Comparison of ENCODE assay signal across 12 mouse cellular contexts in the genomic region with DNA sequence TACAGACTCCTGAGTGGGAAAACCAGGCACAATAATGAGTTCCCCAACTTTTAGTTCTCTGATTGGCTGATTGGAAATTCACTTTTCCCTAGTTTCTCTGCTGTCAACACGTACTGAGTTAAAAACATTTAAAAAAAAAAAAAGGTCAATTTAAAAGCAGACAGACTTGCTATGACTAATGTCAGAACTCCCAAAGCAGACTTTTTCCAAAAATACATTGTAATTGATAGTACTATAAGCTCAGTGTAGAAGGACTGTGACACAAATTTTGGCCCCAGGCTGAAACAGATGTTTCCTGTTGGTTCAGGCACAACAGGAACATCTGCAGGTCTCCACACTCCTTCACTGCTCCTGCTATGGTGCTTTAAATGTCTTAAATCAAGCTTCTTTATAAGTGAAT. TPM values are rescaled to one million over a fixed set of nuclear protein-coding genes. Genes with fewer than 3 reads are reported as not detected.
DNase-seq lines count a peak whose midpoint lies in the region; ATAC-seq and TF ChIP-seq lines count a peak whose summit lies in the region.
"Had no signal": no experiment of that assay in that cellular context is flagged by ENCODE, and none has a peak within 500 bp of the region (broad histone marks: within the 10 kb centered on the region; RNA-seq: fewer than 3 reads in every experiment).

No protein-coding gene starts in this region.

- no peaks in the 10 kb centered on the region for H3K36me3 ChIP-seq in kidney, embryonic 16.5 days (ENCODE audit: insufficient read depth, low read length)
- no peaks in the 10 kb centered on the region for H3K36me3 ChIP-seq in CH12.LX (replicated peaks in 1 of 2; ENCODE audit: control insufficient read depth in 1 of 2, insufficient read depth in 1 of 2, low read length in 1 of 2)
- no peaks in the 10 kb centered on the region for H3K36me3 ChIP-seq in embryonic facial prominence, embryonic 14.5 days (ENCODE audit: control insufficient read depth, insufficient read depth, low read length)
- H3K36me3 ChIP-seq in midbrain, embryonic 15.5 days (replicated peaks), result no peaks in the 10 kb centered on the region
- H3K36me3 ChIP-seq: embryonic facial prominence, embryonic 12.5 days; midbrain, embryonic 10.5 days; neural tube, embryonic 13.5 days; stomach, embryonic 15.5 days had no signal

- TF ChIP-seq CTCF in CH12.LX (conservative IDR thresholded peaks at IDR 0.05 in 1 of 2, IDR thresholded peaks at IDR 0.05 in 1 of 2; ENCODE audit: low read depth in 2 of 2, low read length in 2 of 2), result no peak

- H3K9me3 ChIP-seq in kidney, embryonic 16.5 days (ENCODE audit: low read length), result no peaks in the 10 kb centered on the region
- peaks cover 4% of the 10 kb centered on the region for H3K9me3 ChIP-seq in CH12.LX (replicated peaks; ENCODE audit: low read length)
- no peaks in the 10 kb centered on the region for H3K9me3 ChIP-seq in embryonic facial prominence, embryonic 14.5 days (ENCODE audit: control insufficient read depth, low read length)
- no peaks in the 10 kb centered on the region for H3K9me3 ChIP-seq in midbrain, embryonic 15.5 days
- H3K9me3 ChIP-seq: embryonic facial prominence, embryonic 12.5 days; midbrain, embryonic 10.5 days; neural tube, embryonic 13.5 days; stomach, embryonic 15.5 days had no signal

- peaks cover 5% of the 10 kb centered on the region for H3K4me1 ChIP-seq in kidney, embryonic 16.5 days (ENCODE audit: insufficient read depth, low read length)
- peaks cover 18 to 47% of the 10 kb centered on the region in 2 experiments; a peak in 3 of 4 replicates for H3K4me1 ChIP-seq in CH12.LX (ENCODE audit: control insufficient read depth in 1 of 2, insufficient read depth in 2 of 2)
- peaks cover 7% of the 10 kb centered on the region; the same call in 1 of the 2 replicates for H3K4me1 ChIP-seq in embryonic facial prominence, embryonic 14.5 days (ENCODE audit: control insufficient read depth, insufficient read depth, low read length)
- H3K4me1 ChIP-seq in midbrain, embryonic 15.5 days, result peaks cover 10% of the 10 kb centered on the region

- TF ChIP-seq POLR2A in CH12.LX (IDR thresholded peaks at IDR 0.05; ENCODE audit: low read depth, low read length), result no peak

- no peak overlapping the region for H3K4me2 ChIP-seq in kidney, embryonic 16.5 days (replicated peaks; ENCODE audit: low read depth, low read length)
- 0 out of 2 replicates have a peak overlapping the region, but pooled peaks have one; percentile 26 for H3K4me2 ChIP-seq in CH12.LX (ENCODE audit: insufficient read depth, low read depth, poor library complexity, severe bottlenecking)
- H3K4me2 ChIP-seq in embryonic facial prominence, embryonic 14.5 days (ENCODE audit: low read depth, low read length), result no peak overlapping the region
- no peak overlapping the region for H3K4me2 ChIP-seq in midbrain, embryonic 15.5 days
- H3K4me2 ChIP-seq: embryonic facial prominence, embryonic 12.5 days; neural tube, embryonic 13.5 days; stomach, embryonic 15.5 days had no signal

- no peak for TF ChIP-seq RAD21 in CH12.LX (IDR thresholded peaks at IDR 0.05; ENCODE audit: low read depth, low read length)

- no peak for ATAC-seq in kidney, embryonic 16.5 days (ENCODE audit: low FRiP score, low TSS enrichment)
- ATAC-seq in embryonic facial prominence, embryonic 14.5 days (ENCODE audit: low read depth), result no peak
- no peak for ATAC-seq in midbrain, embryonic 15.5 days (replicated peaks)

- no peaks in the 10 kb centered on the region for H3K27me3 ChIP-seq in kidney, embryonic 16.5 days (ENCODE audit: insufficient read depth, low read length)
- H3K27me3 ChIP-seq in CH12.LX (replicated peaks), result no peaks in the 10 kb centered on the region
- H3K27me3 ChIP-seq in embryonic facial prominence, embryonic 14.5 days (replicated peaks; ENCODE audit: control insufficient read depth, insufficient read depth, low read length), result no peaks in the 10 kb centered on the region
- H3K27me3 ChIP-seq in midbrain, embryonic 15.5 days (replicated peaks), result no peaks in the 10 kb centered on the region
- H3K27me3 ChIP-seq: embryonic facial prominence, embryonic 12.5 days; neural tube, embryonic 13.5 days; stomach, embryonic 15.5 days had no signal

- H3K79me2 ChIP-seq in CH12.LX (replicated peaks; ENCODE audit: control insufficient read depth, extremely low read depth, insufficient read depth, poor library complexity, severe bottlenecking), result peaks cover 6% of the 10 kb centered on the region

- H3K9ac ChIP-seq in kidney, embryonic 16.5 days (replicated peaks; ENCODE audit: low read length), result no peak overlapping the region
- H3K9ac ChIP-seq in CH12.LX (ENCODE audit: insufficient read depth, low read depth), result 0 out of 2 replicates have a peak overlapping the region, but pooled peaks have one; percentile 22
- H3K9ac ChIP-seq in embryonic facial prominence, embryonic 14.5 days (ENCODE audit: low read depth, low read length), result no peak overlapping the region
- no peak overlapping the region for H3K9ac ChIP-seq in midbrain, embryonic 15.5 days
- H3K9ac ChIP-seq: embryonic facial prominence, embryonic 12.5 days; liver, embryonic 14.5 days; neural tube, embryonic 13.5 days; stomach, embryonic 15.5 days had no signal

- no peak overlapping the region for H3K27ac ChIP-seq in kidney, embryonic 16.5 days (ENCODE audit: low read length)
- H3K27ac ChIP-seq in CH12.LX (ENCODE audit: insufficient read depth, low read depth), result peak overlapping the region; percentile 32
- H3K27ac ChIP-seq in embryonic facial prominence, embryonic 14.5 days (replicated peaks; ENCODE audit: low read depth, low read length), result peak overlapping the region; percentile 31; the same call in 1 of the 2 replicates
- H3K27ac ChIP-seq in midbrain, embryonic 15.5 days, result no peak overlapping the region
- H3K27ac ChIP-seq: embryonic facial prominence, embryonic 12.5 days; liver, embryonic 14.5 days; midbrain, embryonic 10.5 days; neural tube, embryonic 13.5 days had no signal

- no peak overlapping the region for H3K4me3 ChIP-seq in kidney, embryonic 16.5 days (ENCODE audit: low read length)
- no peak overlapping the region for H3K4me3 ChIP-seq in CH12.LX (replicated peaks in 1 of 3; ENCODE audit: low read depth in 2 of 3, low read length in 2 of 3, poor library complexity in 1 of 3)
- H3K4me3 ChIP-seq in embryonic facial prominence, embryonic 14.5 days (ENCODE audit: low read depth, low read length), result no peak overlapping the region
- no peak overlapping the region for H3K4me3 ChIP-seq in midbrain, embryonic 15.5 days
- H3K4me3 ChIP-seq: embryonic facial prominence, embryonic 12.5 days; midbrain, embryonic 10.5 days; neural tube, embryonic 13.5 days; stomach, embryonic 15.5 days had no signal

- 48% methylated on average over 1 of the region's 1 CpGs for WGBS in kidney, embryonic 16.5 days
- WGBS in embryonic facial prominence, embryonic 14.5 days, result 15% methylated on average over 1 of the region's 1 CpGs
- whole genome bisulfite sequencing in midbrain, embryonic 15.5 days, result 62% methylated on average over 1 of the region's 1 CpGs

- in situ Hi-C loops in CH12.LX (cut with MboI; ENCODE audit: low pct_ligation_motif_present, low pct_unique_long_range_greater_than_20kb, low sequenced_read_pairs), result no loop called here

- TF ChIP-seq EP300 in CH12.LX (IDR thresholded peaks at IDR 0.05; ENCODE audit: low read length), result peak; percentile 88

- dilution Hi-C loops in CH12.LX (cut with MboI; ENCODE audit: extremely low pct_ligation_motif_present, extremely low pct_unique_long_range_greater_than_20kb, low sequenced_read_pairs), result no loop called here

- peak; percentile 31 for DNase-seq in kidney, adult 9 months
- DNase-seq in CH12.LX (ENCODE audit: extremely low read depth) (peak; percentile 53), MN1 (ENCODE audit: low spot score) (no peak)
- peak; percentile 87 for DNase-seq in embryonic facial prominence, embryonic 14.5 days (ENCODE audit: low spot score)
- peak; percentile 60 for DNase-seq in kidney, postnatal 10 days

TF ChIP-seq in CH12.LX, 34 proteins besides CTCF, POLR2A, EP300 and RAD21:
- TF ChIP-seq SMC3 (IDR thresholded peaks at IDR 0.05; ENCODE audit: low read depth, low read length), result no peak
- no peak for TF ChIP-seq CHD2 (IDR thresholded peaks at IDR 0.05; ENCODE audit: low read length)
- TF ChIP-seq MYC (IDR thresholded peaks at IDR 0.05; ENCODE audit: low read depth, low read length), result peak; percentile 33; the same call in 1 of the 2 replicates
- peak; percentile 81 for TF ChIP-seq IRF4 (IDR thresholded peaks at IDR 0.05; ENCODE audit: low read depth, low read length)
- TF ChIP-seq BHLHE40 (IDR thresholded peaks at IDR 0.05; ENCODE audit: low read depth, low read length), result 0 out of 2 replicates have a peak, but pooled peaks have one; percentile 45
- TF ChIP-seq MEF2A (IDR thresholded peaks at IDR 0.05; ENCODE audit: borderline replicate concordance, low read depth, low read length), result peak; percentile 90
- TF ChIP-seq ZNF384 (IDR thresholded peaks at IDR 0.05; ENCODE audit: low read depth, low read length), result peak; percentile 92
- TF ChIP-seq SIN3A (IDR thresholded peaks at IDR 0.05; ENCODE audit: low read length), result peak; percentile 36; the same call in 1 of the 2 replicates
- peak; percentile 76 for TF ChIP-seq ETS1 (conservative IDR thresholded peaks at IDR 0.05; ENCODE audit: low read depth, low read length)
- peak; percentile 82 for TF ChIP-seq JUND (conservative IDR thresholded peaks at IDR 0.05; ENCODE audit: low read depth, low read length)
- TF ChIP-seq TCF12 (IDR thresholded peaks at IDR 0.05; ENCODE audit: low read depth, low read length), result peak; percentile 90
- no peak for TF ChIP-seq MXI1 (IDR thresholded peaks at IDR 0.05; ENCODE audit: low read depth, low read length)
- TF ChIP-seq MAX (IDR thresholded peaks at IDR 0.05; ENCODE audit: low read length), result 0 out of 2 replicates have a peak, but pooled peaks have one; percentile 20
- TF ChIP-seq ZKSCAN1 (IDR thresholded peaks at IDR 0.05; ENCODE audit: borderline replicate concordance, low read depth, low read length), result no peak

RNA-seq across cellular contexts. Expression of gene Elk4, which starts 3.6 kb away (rescaled TPM):
- 19.0 and 23.2 TPM in 2 replicates for polyA plus RNA-seq in kidney, embryonic 16.5 days (2015; fragmentation: Nextera tagmentation; extraction: Ambion mirVana)
- total RNA-seq in CH12.LX (2012; rRNA removed), result 18.9 and 21.0 TPM in 2 replicates
- 12.8 and 16.8 TPM in 2 replicates for total RNA-seq in CH12.LX (2014; rRNA removed)
- 16.1 and 17.4 TPM in 2 replicates for polyA plus RNA-seq in CH12.LX (2012; ENCODE audit: insufficient read length, low read depth)
- polyA plus RNA-seq in embryonic facial prominence, embryonic 14.5 days (2014; fragmentation: Nextera tagmentation; extraction: Ambion mirVana), result 27.6 and 39.0 TPM in 2 replicates
- polyA plus RNA-seq in midbrain, embryonic 15.5 days (2015; fragmentation: Nextera tagmentation; extraction: Ambion mirVana), result 12.7 and 13.1 TPM in 2 replicates

RNA-seq across cellular contexts. Expression of gene Slc45a3, which starts 41.0 kb away (rescaled TPM):
- 8.6 and 9.7 TPM in 2 replicates for polyA plus RNA-seq in kidney, embryonic 16.5 days (2015; fragmentation: Nextera tagmentation; extraction: Ambion mirVana)
- total RNA-seq in CH12.LX (2012; rRNA removed) (0.47 and 0.55 TPM in 2 replicates), CH12.LX (2014; rRNA removed) (0.11 and 0.16 TPM in 2 replicates)
- polyA plus RNA-seq in CH12.LX (2012; ENCODE audit: insufficient read length, low read depth), result 0.15 and 0.20 TPM in 2 replicates
- 8.5 and 11.0 TPM in 2 replicates for polyA plus RNA-seq in embryonic facial prominence, embryonic 14.5 days (2014; fragmentation: Nextera tagmentation; extraction: Ambion mirVana)
- polyA plus RNA-seq in midbrain, embryonic 15.5 days (2015; fragmentation: Nextera tagmentation; extraction: Ambion mirVana), result 1.9 and 3.5 TPM in 2 replicates

Comparison
In these comparisons a context has a peak if more than half of its experiments do, and no peak if none do; other contexts are left out.
1. H3K27ac ChIP-seq: peak in CH12.LX (single experiment) and embryonic facial prominence, embryonic 14.5 days (single experiment); none in kidney, embryonic 16.5 days (single experiment) and midbrain, embryonic 15.5 days (single experiment).